Mouse (Mus musculus) forebrain, embryonic 12.5 days (tissue): ENCODE measurements around the gene Maml2. TPM values are rescaled to one million over a fixed set of nuclear protein-coding genes. Genes with fewer than 3 reads are reported as not detected.
A peak's percentile ranks its signal among the peaks of the same experiment; 100 is the strongest.

ENCODE experiments used
- ATAC-seq: fragments of 200-750 bp; cut with Nextera tagmentation; 2 replicates; pipeline ENCODE4 v1.8.0; 2017; ENCODE audit warnings: moderate TSS enrichment; ENCODE audit not compliant: low FRiP score
- H3K27ac ChIP-seq: fragments of 300-500 bp; sonication (generic); 2 replicates; pipeline ENCODE4 v1.5.1; 2016; ENCODE audit warnings: mild to moderate bottlenecking
- H3K27me3 ChIP-seq: fragments of 300-500 bp; sonication (generic); 2 replicates; pipeline ENCODE4 v1.6.1; 2016; ENCODE audit warnings: mild to moderate bottlenecking
- H3K36me3 ChIP-seq: fragments of 300-500 bp; sonication (generic); replicated peaks from 2 replicates; pipeline ENCODE4 v1.6.1; 2016; ENCODE audit warnings: mild to moderate bottlenecking
- H3K4me1 ChIP-seq: fragments of 300-500 bp; sonication (generic); 2 replicates; pipeline ENCODE4 v1.6.1; 2016
- H3K4me2 ChIP-seq: fragments of 300-500 bp; sonication (generic); 2 replicates; pipeline ENCODE4 v1.6.1; 2016; ENCODE audit warnings: mild to moderate bottlenecking, moderate library complexity
- H3K4me3 ChIP-seq: fragments of 300-500 bp; sonication (generic); replicated peaks from 2 replicates; pipeline ENCODE4 v1.5.1; 2016; ENCODE audit warnings: mild to moderate bottlenecking
- H3K9ac ChIP-seq: fragments of 300-500 bp; sonication (generic); 2 replicates; pipeline ENCODE4 v1.6.1; 2016; ENCODE audit warnings: mild to moderate bottlenecking
- H3K9me3 ChIP-seq: fragments of 300-500 bp; sonication (generic); 2 replicates; pipeline ENCODE4 v1.6.1; 2016
- WGBS: fragments of 180-500 bp; shearing (Covaris S2); methylation state at CpG from one replicate; pipeline ENCODE4 v1.1.7; 2016; 5-methylcytosine and 5-hydroxymethylcytosine counted together
- polyA plus RNA-seq: library from polyadenylated mRNA; unstranded; fragments of >200 nt; fragmentation: Nextera tagmentation; extraction: Ambion mirVana; gene quantifications from 2 replicates; pipeline ENCODE4 v1.2.1, GENCODE M21; 2016

Gene Maml2
- polyA plus RNA-seq = 10.4 and 11.8 TPM in 2 replicates

DNA sequence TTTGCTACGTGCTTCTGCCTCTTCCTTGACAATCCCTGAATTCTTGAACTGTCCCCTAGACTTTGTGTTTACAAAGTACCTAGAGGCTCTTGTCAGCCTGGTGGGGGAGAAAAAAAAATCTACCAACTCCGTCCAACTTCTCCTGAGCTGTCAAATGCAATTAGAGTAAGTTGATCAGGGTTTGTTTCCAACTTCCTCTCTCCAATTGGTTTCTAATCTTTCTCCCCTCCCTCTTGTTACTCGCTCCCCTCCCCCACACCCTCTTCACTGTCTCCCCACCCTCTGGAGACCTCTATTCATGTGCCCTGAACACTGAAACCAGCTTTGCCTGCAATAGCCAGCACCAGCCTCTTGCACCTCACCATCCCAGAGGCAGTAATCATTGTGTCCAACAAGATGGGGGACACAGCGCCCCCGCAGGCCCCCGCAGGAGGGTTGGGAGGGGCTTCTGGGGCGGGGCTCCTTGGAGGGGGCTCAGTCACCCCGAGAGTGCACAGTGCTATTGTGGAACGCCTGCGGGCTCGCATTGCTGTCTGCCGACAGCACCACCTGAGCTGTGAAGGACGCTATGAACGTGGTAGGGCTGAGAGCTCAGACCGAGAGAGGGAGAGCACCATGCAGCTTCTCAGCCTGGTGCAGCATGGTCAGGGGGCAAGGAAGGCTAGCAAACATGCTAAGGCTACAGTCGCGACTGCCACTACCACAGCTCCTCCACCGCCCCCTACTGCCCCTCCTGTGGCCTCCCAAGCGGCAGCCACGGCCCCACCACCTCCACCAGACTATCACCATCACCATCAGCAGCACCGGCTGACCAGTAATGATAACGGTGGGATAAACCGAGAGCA lies at the start of gene Maml2:
Gene Maml2 (plus strand): TSS at position 290 of the 845 bp plus-strand sequence.
- Histone ChIP-seq H3K9ac (peak within 1 kb of the TSS; percentile 53), H3K9me3 (no peaks in the 10 kb centered on the region), H3K4me2 (peak within 1 kb of the TSS; percentile 71), H3K27ac (peak within 1 kb of the TSS; percentile 86), H3K4me3 (peak within 1 kb of the TSS; percentile 50), H3K4me1 (peaks cover 52% of the 10 kb centered on the region), H3K36me3 (no peaks in the 10 kb centered on the region), H3K27me3 (peaks cover 8% of the 10 kb centered on the region; the same call in 1 of the 2 replicates)
- peak; percentile 78 for ATAC-seq
- WGBS = under 1% methylated on average over 23 of the region's 23 CpGs

- no peak for ATAC-seq
- H3K4me2 ChIP-seq = no peak overlapping the region
- 93% methylated on average over 4 of the region's 4 CpGs for WGBS
Measured at GRCm38 (mm10) chr9:13248104-13248503, 49.7 kb upstream of the Maml2 start.

GRCm38 (mm10) chr9:13251251-13251650 lies 46.5 kb upstream of the Maml2 start:
- ATAC-seq = no peak
- H3K9ac ChIP-seq = no peak overlapping the region
- H3K27me3 ChIP-seq = no peaks in the 10 kb centered on the region
- H3K4me3 ChIP-seq = no peak overlapping the region
- H3K9me3 ChIP-seq = no peaks in the 10 kb centered on the region
- 89% methylated on average over 2 of the region's 2 CpGs for WGBS
- peaks cover 6% of the 10 kb centered on the region for H3K4me1 ChIP-seq
- H3K36me3 ChIP-seq = no peaks in the 10 kb centered on the region
- no peak overlapping the region for H3K27ac ChIP-seq
- no peak overlapping the region for H3K4me2 ChIP-seq

More at GRCm38 (mm10) chr9:13248104-13248503, 49.7 kb upstream of the Maml2 start:
- H3K27me3 ChIP-seq = no peaks in the 10 kb centered on the region
- no peak overlapping the region for H3K9ac ChIP-seq
- H3K36me3 ChIP-seq = no peaks in the 10 kb centered on the region
- no peaks in the 10 kb centered on the region for H3K9me3 ChIP-seq
- H3K27ac ChIP-seq = no peak overlapping the region
- H3K4me3 ChIP-seq = no peak overlapping the region
- H3K4me1 ChIP-seq = peaks cover 22% of the 10 kb centered on the region

DNA sequence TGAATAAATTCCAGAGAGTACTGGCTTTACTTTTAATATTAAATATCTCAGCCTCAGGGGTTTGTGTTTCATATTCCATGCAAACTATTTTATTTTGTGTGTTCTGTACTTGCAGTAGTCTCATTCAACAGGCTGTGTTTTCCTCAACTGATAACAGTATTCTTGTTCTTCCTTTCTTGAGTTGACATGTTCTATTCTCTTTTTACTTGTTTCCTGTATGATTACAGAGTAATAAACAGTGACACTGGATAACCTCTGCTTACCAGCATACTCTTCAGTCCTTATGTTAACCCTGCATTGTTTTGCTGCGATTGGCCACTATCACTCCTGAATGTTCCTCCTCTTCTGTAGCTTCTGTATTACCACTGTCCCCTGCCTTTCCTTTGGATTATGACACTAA lies 41.0 kb upstream of the Maml2 start:
- no peak overlapping the region for H3K4me3 ChIP-seq
- no peaks in the 10 kb centered on the region for H3K36me3 ChIP-seq
- no peaks in the 10 kb centered on the region for H3K4me1 ChIP-seq
- H3K9me3 ChIP-seq = no peaks in the 10 kb centered on the region
- H3K4me2 ChIP-seq = no peak overlapping the region
- WGBS = 91% methylated on average over 1 of the region's 1 CpGs
- H3K9ac ChIP-seq = no peak overlapping the region
- H3K27me3 ChIP-seq = no peaks in the 10 kb centered on the region
- no peak overlapping the region for H3K27ac ChIP-seq
- no peak for ATAC-seq

- H3K9me3 ChIP-seq = no peaks in the 10 kb centered on the region
- H3K4me3 ChIP-seq = no peak overlapping the region
- no peaks in the 10 kb centered on the region for H3K4me1 ChIP-seq
- H3K27ac ChIP-seq = no peak overlapping the region
- no peak overlapping the region for H3K4me2 ChIP-seq
- no peaks in the 10 kb centered on the region for H3K36me3 ChIP-seq
- no peak overlapping the region for H3K9ac ChIP-seq
- no peaks in the 10 kb centered on the region for H3K27me3 ChIP-seq
- 94% methylated on average over 2 of the region's 2 CpGs for WGBS
- no peak for ATAC-seq
Measured at GRCm38 (mm10) chr9:13258173-13258572, 39.6 kb upstream of the Maml2 start.

DNA sequence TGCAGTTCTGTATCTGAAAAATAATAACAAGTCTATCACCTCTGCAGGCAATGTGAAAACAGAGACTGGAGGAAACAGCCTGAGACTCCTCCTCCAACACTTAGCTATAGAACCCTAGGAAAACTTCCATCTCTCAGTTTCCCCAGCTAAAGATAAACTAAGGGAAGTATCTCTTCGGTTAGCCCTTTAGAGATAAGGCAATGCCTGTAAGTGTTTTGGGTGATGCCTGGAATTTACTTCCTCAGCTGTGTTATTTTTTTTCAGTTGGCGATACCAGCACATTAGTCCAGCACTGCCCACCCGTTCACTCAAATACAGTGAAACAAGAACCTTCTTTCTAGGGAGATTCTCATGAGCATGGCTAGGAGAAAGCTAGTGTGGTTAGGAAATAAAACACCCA lies 36.8 kb upstream of the Maml2 start:
- Histone ChIP-seq H3K4me3 (no peak overlapping the region), H3K9me3 (no peaks in the 10 kb centered on the region), H3K4me2 (no peak overlapping the region), H3K4me1 (no peaks in the 10 kb centered on the region), H3K27ac (no peak overlapping the region), H3K9ac (no peak overlapping the region), H3K27me3 (no peaks in the 10 kb centered on the region), H3K36me3 (no peaks in the 10 kb centered on the region)
- ATAC-seq = no peak
- WGBS = 85% methylated on average over 3 of the region's 3 CpGs

DNA sequence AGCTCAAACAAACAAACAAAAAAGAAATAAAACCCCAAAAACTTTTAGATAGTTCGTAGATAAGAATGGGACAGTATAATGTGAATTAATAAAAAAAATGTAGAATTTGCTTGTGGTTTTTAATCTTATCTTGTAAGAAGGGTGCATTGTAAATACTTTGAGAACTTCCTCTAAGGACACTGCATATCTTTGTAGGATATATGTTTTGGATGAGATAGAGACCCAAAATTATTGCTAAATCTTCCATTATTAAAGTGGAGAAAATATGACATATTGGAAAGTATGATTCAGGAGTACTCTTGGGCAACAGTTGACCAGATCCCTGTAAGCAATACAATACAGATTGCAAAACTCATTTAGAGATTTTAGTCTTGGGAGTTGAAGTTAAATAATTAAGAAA lies 24.5 kb upstream of the Maml2 start:
- H3K4me3 ChIP-seq = no peak overlapping the region
- H3K4me2 ChIP-seq = no peak overlapping the region
- H3K4me1 ChIP-seq = no peaks in the 10 kb centered on the region
- H3K27ac ChIP-seq = no peak overlapping the region
- no peak overlapping the region for H3K9ac ChIP-seq
- 93% methylated on average over 1 of the region's 1 CpGs for WGBS
- ATAC-seq = no peak
- no peaks in the 10 kb centered on the region for H3K27me3 ChIP-seq
- H3K9me3 ChIP-seq = no peaks in the 10 kb centered on the region
- H3K36me3 ChIP-seq = no peaks in the 10 kb centered on the region

GRCm38 (mm10) chr9:13287482-13287881 lies 10.3 kb upstream of the Maml2 start:
- Histone ChIP-seq H3K4me1 (no peaks in the 10 kb centered on the region), H3K4me3 (no peak overlapping the region), H3K9ac (no peak overlapping the region), H3K27me3 (no peaks in the 10 kb centered on the region), H3K36me3 (no peaks in the 10 kb centered on the region), H3K9me3 (no peaks in the 10 kb centered on the region), H3K27ac (no peak overlapping the region), H3K4me2 (no peak overlapping the region)
- 70% methylated on average over 2 of the region's 2 CpGs for WGBS
- no peak for ATAC-seq

GRCm38 (mm10) chr9:13296274-13297121 lies 1.3 kb upstream of the Maml2 start:
- Histone ChIP-seq H3K9ac (peak overlapping the region; percentile 53), H3K9me3 (no peaks in the 10 kb centered on the region), H3K4me3 (peak overlapping the region; percentile 50), H3K36me3 (no peaks in the 10 kb centered on the region), H3K27ac (peak overlapping the region; percentile 86), H3K4me1 (peaks cover 39% of the 10 kb centered on the region), H3K27me3 (peaks cover 8% of the 10 kb centered on the region; the same call in 1 of the 2 replicates), H3K4me2 (peak overlapping the region; percentile 71)
- ATAC-seq = peak; percentile 92
- WGBS = 0% methylated on average over 28 of the region's 28 CpGs

DNA sequence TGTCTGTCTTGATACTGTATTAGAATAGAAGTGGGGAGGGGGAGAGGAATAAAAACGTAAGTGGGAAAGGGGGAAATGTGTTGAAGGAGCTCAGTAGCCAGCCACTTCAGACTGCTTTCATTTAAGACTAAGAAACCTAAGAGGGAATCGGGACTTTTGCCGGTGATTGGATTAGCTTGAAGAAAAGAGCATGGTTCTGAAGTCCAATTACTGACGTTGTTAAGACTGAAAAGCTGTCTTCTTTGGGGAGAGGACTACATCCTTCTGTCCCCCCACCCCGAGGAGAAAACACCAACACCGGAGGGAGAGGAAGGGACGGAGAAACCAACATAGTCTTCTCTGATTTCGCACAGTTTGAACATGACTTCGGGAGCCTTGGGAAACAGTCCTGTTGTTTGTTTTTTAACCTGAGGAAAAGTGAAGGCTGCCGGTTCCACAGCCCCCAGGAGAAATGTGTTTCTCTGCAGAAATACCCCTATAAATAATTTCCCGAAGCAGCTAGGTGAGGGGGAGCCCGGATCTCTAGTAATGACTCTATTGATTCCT lies 562 bp upstream of the Maml2 start:
- under 1% methylated on average over 12 of the region's 12 CpGs for WGBS
- Histone ChIP-seq H3K9me3 (no peaks in the 10 kb centered on the region), H3K4me1 (peaks cover 46% of the 10 kb centered on the region), H3K36me3 (no peaks in the 10 kb centered on the region), H3K27me3 (peaks cover 8% of the 10 kb centered on the region; the same call in 1 of the 2 replicates), H3K4me2 (peak overlapping the region; percentile 71), H3K9ac (peak overlapping the region; percentile 53), H3K27ac (peak overlapping the region; percentile 86), H3K4me3 (peak overlapping the region; percentile 50)
- peak; percentile 3; the same call in 1 of the 2 replicates for ATAC-seq

- peaks cover 58% of the 10 kb centered on the region for H3K4me1 ChIP-seq
- peak overlapping the region; percentile 53 for H3K9ac ChIP-seq
- peak overlapping the region; percentile 54 for H3K27ac ChIP-seq
- peaks cover 8% of the 10 kb centered on the region; the same call in 1 of the 2 replicates for H3K27me3 ChIP-seq
- 22% methylated on average over 9 of the region's 9 CpGs for WGBS
- no peak for ATAC-seq
- peak overlapping the region; percentile 50 for H3K4me3 ChIP-seq
- no peaks in the 10 kb centered on the region for H3K36me3 ChIP-seq
- H3K4me2 ChIP-seq = peak overlapping the region; percentile 71
- H3K9me3 ChIP-seq = no peaks in the 10 kb centered on the region
Measured at GRCm38 (mm10) chr9:13298513-13298878, 739 bp downstream of the Maml2 start.

DNA sequence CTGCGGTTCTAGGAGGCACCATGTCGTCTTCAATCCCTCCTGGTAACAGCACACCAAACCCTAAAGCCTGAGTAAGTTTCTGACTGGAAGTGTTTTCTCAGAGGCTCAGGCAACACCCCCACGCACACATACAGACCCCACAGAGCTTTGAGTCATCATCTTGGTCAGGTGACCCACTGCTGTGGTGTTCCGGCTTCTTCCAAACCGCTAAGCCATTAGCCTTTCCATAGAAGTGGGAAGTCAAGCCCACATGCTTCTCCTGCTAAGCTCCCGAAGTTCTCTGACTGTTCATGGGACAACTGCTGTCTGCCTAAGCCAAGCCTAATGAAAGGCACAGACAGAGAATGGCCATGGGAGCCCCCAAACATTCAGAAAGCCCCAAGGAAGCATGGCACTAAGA lies 1.4 kb downstream of the Maml2 start:
- H3K36me3 ChIP-seq = no peaks in the 10 kb centered on the region
- no peaks in the 10 kb centered on the region for H3K9me3 ChIP-seq
- peaks cover 65% of the 10 kb centered on the region for H3K4me1 ChIP-seq
- peak overlapping the region; percentile 71 for H3K4me2 ChIP-seq
- peak overlapping the region; percentile 50; the same call in 1 of the 2 replicates for H3K4me3 ChIP-seq
- H3K27ac ChIP-seq = no peak overlapping the region
- ATAC-seq = no peak
- peak overlapping the region; percentile 53 for H3K9ac ChIP-seq
- WGBS = 87% methylated on average over 6 of the region's 6 CpGs
- peaks cover 8% of the 10 kb centered on the region; the same call in 1 of the 2 replicates for H3K27me3 ChIP-seq
